Mouse (Mus musculus) c-Kit-positive CD71-negative TER-119-negative erythroid progenitor cells, embryonic 14.5 days (primary cell): Measurements from ENCODE around the gene Fam166b.

Experiments
- DNase-seq: peaks from one replicate; pipeline ENCODE4 v3.0.0-alpha.2; 2013; ENCODE audit warnings: low read depth

The Fam166b gene

GRCm38 (mm10) chr4:43428180-43428861, 613 bp downstream of the Fam166b start:
- no peak for DNase-seq

- DNase-seq = no peak
These were observed 1.3 kb downstream of the Fam166b start for GRCm38 (mm10) chr4:43427501-43428179.

GRCm38 (mm10) chr4:43426487-43426886, 2.4 kb downstream of the Fam166b start:
- DNase-seq = no peak

- DNase-seq = no peak
These were observed 3.1 kb downstream of the Fam166b start for GRCm38 (mm10) chr4:43425648-43426380.

GRCm38 (mm10) chr4:43425197-43425596, 3.7 kb downstream of the Fam166b start:
- no peak for DNase-seq

GRCm38 (mm10) chr4:43424072-43424471, 4.9 kb downstream of the Fam166b start:
- DNase-seq = no peak

- DNase-seq = no peak
These were observed 5.5 kb downstream of the Fam166b start for GRCm38 (mm10) chr4:43423267-43423934.

GRCm38 (mm10) chr4:43421632-43422240, 7.2 kb downstream of the Fam166b start:
- no peak for DNase-seq

- DNase-seq = no peak
These were observed 8.6 kb downstream of the Fam166b start for GRCm38 (mm10) chr4:43420305-43420704.

GRCm38 (mm10) chr4:43419801-43420281, 9.1 kb downstream of the Fam166b start:
- DNase-seq = no peak

- no peak for DNase-seq
These were observed 9.8 kb downstream of the Fam166b start for GRCm38 (mm10) chr4:43418973-43419656.

GRCm38 (mm10) chr4:43418450-43418849, 10.5 kb downstream of the Fam166b start:
- no peak for DNase-seq

GRCm38 (mm10) chr4:43417269-43418062, 11.5 kb downstream of the Fam166b start:
- DNase-seq = no peak

GRCm38 (mm10) chr4:43416071-43416490, 12.9 kb downstream of the Fam166b start:
- DNase-seq = no peak

- no peak for DNase-seq
These were observed 13.5 kb downstream of the Fam166b start for GRCm38 (mm10) chr4:43415221-43416070.

- no peak for DNase-seq
These were observed 14.2 kb downstream of the Fam166b start for GRCm38 (mm10) chr4:43414761-43415160.

GRCm38 (mm10) chr4:43407071-43407920, 21.6 kb downstream of the Fam166b start:
- DNase-seq = no peak

- DNase-seq = no peak
These were observed 22.6 kb downstream of the Fam166b start for GRCm38 (mm10) chr4:43406162-43406971.
